Mouse (Mus musculus) monocyte, adult 59 days (primary cell): Measurements from ENCODE around the gene Gm20929. TPM values are rescaled to one million over a fixed set of nuclear protein-coding genes. Genes with fewer than 3 reads are reported as not detected.

Experiments used
- total RNA-seq, 2 experiments: library from RNA; stranded (reverse); gene quantifications; one replicate each; pipeline ENCODE4 v1.2.4; 2023

The Gm20929 gene
- not detected for total RNA-seq

DNA sequence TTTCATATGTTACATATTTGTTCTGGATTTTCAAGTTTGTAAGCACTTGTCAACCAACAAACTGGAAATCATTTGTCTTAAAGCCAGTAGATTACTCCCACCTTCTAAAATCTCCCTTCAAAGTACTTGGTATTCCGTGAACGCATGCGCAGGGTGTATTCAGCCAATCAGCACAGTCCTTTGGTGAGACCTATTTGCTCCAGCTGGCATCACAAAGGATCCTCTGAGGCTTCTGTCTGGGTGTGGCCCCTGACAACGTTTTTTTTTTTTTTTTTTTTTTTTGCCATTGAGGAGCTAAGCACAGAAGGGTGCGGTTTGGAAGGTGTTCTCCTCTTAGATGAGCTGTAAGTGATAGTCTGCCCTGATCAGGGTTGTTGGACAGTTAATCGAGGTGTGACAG is at the start of gene Gm20929:
Gm20929 (plus strand) TSS at position 301 of the 400 bp plus-strand sequence.

